8 mouse cellular contexts compared by ENCODE assay signal in genomic region chr4:62479937-62480708, GRCm38 (mm10). TPM values are rescaled to one million over a fixed set of nuclear protein-coding genes. Genes with fewer than 3 reads are reported as not detected.
DNase-seq lines count a peak whose midpoint lies in the region; ATAC-seq lines count a peak whose summit lies in the region.

TSS of gene Bspry (plus strand) at chr4:62480053.

- H3K4me1 ChIP-seq in heart, embryonic 12.5 days (replicated peaks) = peaks cover 9% of the 10 kb centered on the region

- DNase-seq in adrenal gland, adult (ENCODE audit: inconsistent age in 2 of 2, low spot score in 1 of 2) = peak; percentile 72 to 80
- DNase-seq in adrenal gland, adult 8-10 months = no peak
- peak; percentile 37 to 39 for DNase-seq in cerebellum, postnatal 10 days
- peak; percentile 83 for DNase-seq in kidney, postnatal 10 days
- DNase-seq in lung, postnatal 36 days = peak; percentile 74
- peak; percentile 42 to 64 for DNase-seq in spleen, adult 18-20 months
- no peak for DNase-seq in layer of hippocampus, adult 8-10 months (ENCODE audit: low spot score in 2 of 2)

- H3K4me3 ChIP-seq in heart, embryonic 12.5 days = peak within 1 kb of the TSS; percentile 55

- no peaks in the 10 kb centered on the region for H3K36me3 ChIP-seq in heart, embryonic 12.5 days

- ATAC-seq in heart, embryonic 12.5 days (ENCODE audit: insufficient number of reproducible peaks, low FRiP score) = peak; percentile 78

- peak within 1 kb of the TSS; percentile 39; the same call in 1 of the 2 replicates for H3K9ac ChIP-seq in heart, embryonic 12.5 days

- no peak within 1 kb of the TSS for H3K27ac ChIP-seq in heart, embryonic 12.5 days (ENCODE audit: poor library complexity, severe bottlenecking)

- peak within 1 kb of the TSS; percentile 94 for H3K4me2 ChIP-seq in heart, embryonic 12.5 days

- no peaks in the 10 kb centered on the region for H3K9me3 ChIP-seq in heart, embryonic 12.5 days (replicated peaks)

- peaks cover 37% of the 10 kb centered on the region for H3K27me3 ChIP-seq in heart, embryonic 12.5 days (replicated peaks)

- 3% methylated on average over 70 of the region's 71 CpGs for WGBS in heart, embryonic 12.5 days

RNA-seq across cellular contexts. Expression of gene Bspry, which starts in this region (rescaled TPM):
- 10 to 100 TPM in 2 of 4 experiments, 1 to 10 TPM in 2; 5.5 to 32.9 (median 15.0) TPM for total RNA-seq in adrenal gland, adult 8-10 months (2022)
- polyA plus RNA-seq in heart, embryonic 12.5 days (2016; fragmentation: Nextera tagmentation; extraction: Ambion mirVana) = 0.49 and 0.64 TPM in 2 replicates
- total RNA-seq in layer of hippocampus, adult 8-10 months (2022) = under 1 TPM in 3 of 4 experiments, not detected in 1; 0.28 to 0.43 (median 0.30) TPM

Comparison
In these comparisons a context has a peak if more than half of its experiments do, and no peak if none do; other contexts are left out.
1. RNA of gene Bspry (total RNA-seq): 5.5 to 32.9 TPM in adrenal gland, adult 8-10 months; 0.28 to 0.43 TPM in layer of hippocampus, adult 8-10 months; every median in the first group is over 4 times any median in the second.
2. DNase-seq: peak in adrenal gland, adult (2 of 2), cerebellum, postnatal 10 days (2 of 2), kidney, postnatal 10 days (single experiment), lung, postnatal 36 days (single experiment) and spleen, adult 18-20 months (2 of 2); none in adrenal gland, adult 8-10 months (single experiment) and layer of hippocampus, adult 8-10 months (0 of 2).
3. Peak in ATAC-seq, H3K4me3 ChIP-seq, H3K9ac ChIP-seq and H3K4me2 ChIP-seq in heart, embryonic 12.5 days; RNA of the gene not detected or under 1 TPM.